Mouse (Mus musculus): ENCODE measurements around the gene Tbpl1. TPM values are rescaled to one million over a fixed set of nuclear protein-coding genes. Genes with fewer than 3 reads are reported as not detected.
A peak's percentile ranks its signal among the peaks of the same experiment; 100 is the strongest.

The Tbpl1 gene
- polyA plus RNA-seq, 1 experiment from 2014 or later: 44.2 TPM

DNA sequence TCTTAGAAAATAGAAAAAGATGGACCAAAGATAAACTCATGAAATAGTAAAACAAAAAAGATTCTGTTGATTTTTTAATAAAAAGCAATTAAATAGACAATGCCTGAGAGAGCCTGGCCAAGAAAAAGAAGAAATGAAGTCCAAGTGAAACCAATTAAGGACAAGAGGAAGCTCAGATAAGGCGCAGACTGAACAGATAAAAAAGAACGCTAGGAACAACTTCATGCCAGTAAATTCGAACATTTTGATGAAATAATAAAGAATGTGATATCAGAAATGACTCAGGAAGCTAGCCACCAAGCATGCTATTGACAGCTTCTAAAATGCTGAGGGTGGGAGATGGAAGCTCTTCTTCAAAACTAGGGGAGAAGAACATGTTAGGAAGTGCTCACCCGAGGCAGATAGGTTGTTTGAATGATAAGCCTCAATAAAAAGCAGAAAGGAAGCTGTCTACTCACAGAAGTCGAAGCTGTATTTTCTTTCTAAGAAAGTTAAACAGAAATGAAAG is 19.5 kb upstream of the Tbpl1 start:
- Histone ChIP-seq H3K4me1 (ENCODE audit: control insufficient read depth in 2 of 2, insufficient read depth in 2 of 2, low read length in 2 of 2) (peaks cover 0 to 2% of the 10 kb centered on the region in 2 experiments; a peak in 2 of 4 replicates), H3K9me3 (ENCODE audit: control insufficient read depth, low read length) (no peaks in the 10 kb centered on the region), H3K4me3 (ENCODE audit: control insufficient read depth in 1 of 2, insufficient read depth in 1 of 2, low read depth in 1 of 2, low read length in 2 of 2) (no peak overlapping the region), H3K36me3 (ENCODE audit: control insufficient read depth, insufficient read depth, low read length) (no peaks in the 10 kb centered on the region), H3K27ac (replicated peaks in 1 of 2; ENCODE audit: control insufficient read depth in 1 of 2, insufficient read depth in 1 of 2, low read depth in 2 of 2, low read length in 2 of 2) (no peak overlapping the region), H3K4me2 (ENCODE audit: low read length) (no peak overlapping the region), H3K27me3 (ENCODE audit: control insufficient read depth, insufficient read depth, low read length) (no peaks in the 10 kb centered on the region), H3K9ac (ENCODE audit: low read length) (no peak overlapping the region)
- ATAC-seq (ENCODE audit: insufficient number of reproducible peaks, insufficient read depth, low FRiP score, low read depth): no peak
- WGBS: 43% methylated on average over 5 of the region's 5 CpGs

DNA sequence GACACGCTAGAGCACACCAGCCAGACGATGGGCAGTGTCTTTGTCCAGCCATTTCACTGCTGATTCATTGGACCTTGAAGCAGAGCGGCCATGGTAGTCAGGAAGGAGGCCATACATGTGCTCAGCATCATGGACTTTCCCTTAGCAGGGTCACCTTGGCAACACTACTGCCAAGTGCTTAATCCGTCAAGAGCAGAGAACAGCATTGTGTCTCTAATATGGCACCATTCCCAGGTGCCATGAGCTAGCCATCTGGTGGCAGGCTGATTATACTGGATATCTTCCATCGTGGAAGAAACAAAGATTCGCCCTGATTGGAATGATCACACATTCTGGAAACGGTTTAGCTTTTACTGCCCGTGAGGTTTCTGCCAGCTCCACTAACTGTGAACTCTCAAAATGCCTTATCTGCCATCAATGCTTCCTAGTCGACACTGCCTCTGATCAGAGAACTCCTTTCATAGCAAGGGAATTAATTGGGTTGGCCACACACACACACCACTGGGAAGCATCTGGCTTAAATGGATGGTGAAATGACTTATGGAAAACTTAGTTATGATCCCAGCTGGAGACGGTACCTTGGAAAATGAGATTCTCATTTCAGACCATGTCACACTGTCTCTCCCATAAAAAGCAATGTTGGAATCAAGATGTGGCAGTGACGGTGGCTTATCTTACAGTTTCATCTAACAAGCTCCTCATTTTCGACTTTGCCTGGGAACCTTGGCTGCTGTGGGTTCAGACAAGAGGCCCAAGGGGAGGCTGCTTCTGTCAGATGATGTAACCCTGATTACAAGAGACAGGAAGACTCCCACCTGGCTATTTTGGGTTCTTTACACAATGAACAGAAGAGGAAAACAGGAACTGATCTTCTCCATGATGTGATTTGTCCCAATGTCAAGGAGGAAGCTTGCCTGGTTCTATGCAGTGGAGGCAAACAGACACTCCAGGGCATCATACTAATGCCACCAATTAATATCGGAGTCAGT is 14.9 kb upstream of the Tbpl1 start:
- H3K36me3 ChIP-seq (ENCODE audit: control insufficient read depth, insufficient read depth, low read length): no peaks in the 10 kb centered on the region
- no peak overlapping the region for H3K4me3 ChIP-seq (ENCODE audit: control insufficient read depth in 1 of 2, insufficient read depth in 1 of 2, low read depth in 1 of 2, low read length in 2 of 2)
- no peaks in the 10 kb centered on the region for H3K9me3 ChIP-seq (ENCODE audit: control insufficient read depth, low read length)
- no peak overlapping the region for H3K4me2 ChIP-seq (ENCODE audit: low read length)
- peaks cover 0 to 3% of the 10 kb centered on the region in 2 experiments; a peak in 2 of 4 replicates for H3K4me1 ChIP-seq (ENCODE audit: control insufficient read depth in 2 of 2, insufficient read depth in 2 of 2, low read length in 2 of 2)
- no peak overlapping the region for H3K9ac ChIP-seq (ENCODE audit: low read length)
- ATAC-seq (ENCODE audit: insufficient number of reproducible peaks, insufficient read depth, low FRiP score, low read depth): no peak
- peak overlapping the region in 1 of 2 experiments; percentile 16; a peak in 2 of 4 replicates for H3K27ac ChIP-seq (replicated peaks in 1 of 2; ENCODE audit: control insufficient read depth in 1 of 2, insufficient read depth in 1 of 2, low read depth in 2 of 2, low read length in 2 of 2)
- 55% methylated on average over 13 of the region's 13 CpGs for WGBS
- no peaks in the 10 kb centered on the region for H3K27me3 ChIP-seq (ENCODE audit: control insufficient read depth, insufficient read depth, low read length)

DNA sequence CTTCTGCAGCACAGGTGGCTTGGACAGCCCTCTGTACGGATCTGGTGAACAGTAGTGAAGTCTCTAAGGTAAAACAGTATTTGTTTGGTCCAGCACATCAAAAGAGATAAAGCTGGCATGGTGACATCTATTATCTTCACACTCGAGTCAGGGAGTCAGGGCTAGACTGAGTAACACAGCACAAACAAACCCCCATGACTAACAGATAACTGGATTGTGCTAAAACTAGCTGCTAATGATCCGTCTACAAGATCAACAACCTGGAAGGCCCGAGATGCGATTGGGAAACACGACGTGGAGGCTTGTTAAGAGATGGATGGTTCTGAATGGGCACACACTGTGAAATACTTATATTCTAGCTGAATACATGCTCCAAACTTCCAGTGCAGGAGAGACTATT is 14.2 kb upstream of the Tbpl1 start:
- no peak for ATAC-seq (ENCODE audit: insufficient number of reproducible peaks, insufficient read depth, low FRiP score, low read depth)
- H3K36me3 ChIP-seq (ENCODE audit: control insufficient read depth, insufficient read depth, low read length): no peaks in the 10 kb centered on the region
- H3K4me3 ChIP-seq (ENCODE audit: control insufficient read depth in 1 of 2, insufficient read depth in 1 of 2, low read depth in 1 of 2, low read length in 2 of 2): no peak overlapping the region
- H3K4me1 ChIP-seq (ENCODE audit: control insufficient read depth in 2 of 2, insufficient read depth in 2 of 2, low read length in 2 of 2): peaks cover 0 to 3% of the 10 kb centered on the region in 2 experiments; a peak in 2 of 4 replicates
- H3K27ac ChIP-seq (replicated peaks in 1 of 2; ENCODE audit: control insufficient read depth in 1 of 2, insufficient read depth in 1 of 2, low read depth in 2 of 2, low read length in 2 of 2): no peak overlapping the region
- 37% methylated on average over 7 of the region's 7 CpGs for WGBS
- no peaks in the 10 kb centered on the region for H3K27me3 ChIP-seq (ENCODE audit: control insufficient read depth, insufficient read depth, low read length)
- no peaks in the 10 kb centered on the region for H3K9me3 ChIP-seq (ENCODE audit: control insufficient read depth, low read length)
- no peak overlapping the region for H3K4me2 ChIP-seq (ENCODE audit: low read length)
- H3K9ac ChIP-seq (ENCODE audit: low read length): no peak overlapping the region

DNA sequence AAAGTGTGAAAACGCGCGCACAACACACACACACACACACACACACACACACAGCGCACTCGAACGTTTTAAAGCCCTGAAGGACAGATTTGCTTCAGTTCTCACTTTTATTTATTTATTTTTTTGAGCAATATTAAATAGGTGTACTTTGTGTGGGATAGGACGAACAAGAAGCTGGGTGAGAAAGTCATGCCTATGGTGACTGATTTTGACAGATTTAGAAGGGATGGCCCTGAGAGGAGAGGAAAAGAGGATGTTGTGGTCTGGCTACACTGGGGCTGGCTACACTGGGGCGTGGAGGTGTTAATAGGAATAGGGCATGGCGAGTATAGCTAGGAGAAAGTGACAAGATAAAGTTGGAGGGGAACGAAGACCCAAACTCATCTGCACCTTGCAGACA is 443 bp upstream of the Tbpl1 start:
- 57% methylated on average over 10 of the region's 10 CpGs for WGBS

DNA sequence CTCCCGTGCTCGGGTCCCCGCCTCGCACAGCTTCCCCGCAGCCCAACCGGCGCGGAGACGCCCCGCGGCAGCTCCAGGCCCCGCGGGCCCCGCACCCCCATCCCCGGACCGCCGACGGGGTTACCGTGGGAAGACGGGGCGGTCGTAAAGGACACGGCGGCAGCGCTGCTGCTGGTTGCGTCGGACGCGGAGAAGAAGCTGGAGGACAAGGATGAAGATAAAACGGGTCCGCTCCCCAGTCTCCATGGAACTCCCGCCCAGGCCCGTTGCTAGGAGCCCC is 806 bp downstream of the Tbpl1 start:
- Histone ChIP-seq H3K9ac (ENCODE audit: low read length) (peak overlapping the region; percentile 91), H3K4me1 (ENCODE audit: control insufficient read depth in 2 of 2, insufficient read depth in 2 of 2, low read length in 2 of 2) (peaks cover 4 to 18% of the 10 kb centered on the region in 2 experiments), H3K9me3 (ENCODE audit: control insufficient read depth, low read length) (no peaks in the 10 kb centered on the region), H3K4me3 (ENCODE audit: control insufficient read depth in 1 of 2, insufficient read depth in 1 of 2, low read depth in 1 of 2, low read length in 2 of 2) (peak overlapping the region; percentile 82 to 95), H3K4me2 (ENCODE audit: low read length) (peak overlapping the region; percentile 89), H3K27me3 (ENCODE audit: control insufficient read depth, insufficient read depth, low read length) (no peaks in the 10 kb centered on the region), H3K27ac (replicated peaks in 1 of 2; ENCODE audit: control insufficient read depth in 1 of 2, insufficient read depth in 1 of 2, low read depth in 2 of 2, low read length in 2 of 2) (peak overlapping the region; percentile 61 to 93; a peak in 3 of 4 replicates), H3K36me3 (ENCODE audit: control insufficient read depth, insufficient read depth, low read length) (no peaks in the 10 kb centered on the region)
- WGBS: under 1% methylated on average over 32 of the region's 33 CpGs
- ATAC-seq (ENCODE audit: insufficient number of reproducible peaks, insufficient read depth, low FRiP score, low read depth): no peak

More for the DNA sequence above, 443 bp upstream of the Tbpl1 start:
- Histone ChIP-seq H3K27ac (replicated peaks in 1 of 2; ENCODE audit: control insufficient read depth in 1 of 2, insufficient read depth in 1 of 2, low read depth in 2 of 2, low read length in 2 of 2) (peak overlapping the region; percentile 93; a peak in 2 of 4 replicates), H3K27me3 (ENCODE audit: control insufficient read depth, insufficient read depth, low read length) (no peaks in the 10 kb centered on the region), H3K9ac (ENCODE audit: low read length) (peak overlapping the region; percentile 91), H3K4me1 (ENCODE audit: control insufficient read depth in 2 of 2, insufficient read depth in 2 of 2, low read length in 2 of 2) (peaks cover 4 to 12% of the 10 kb centered on the region in 2 experiments), H3K36me3 (ENCODE audit: control insufficient read depth, insufficient read depth, low read length) (no peaks in the 10 kb centered on the region), H3K9me3 (ENCODE audit: control insufficient read depth, low read length) (no peaks in the 10 kb centered on the region), H3K4me2 (ENCODE audit: low read length) (peak overlapping the region; percentile 88), H3K4me3 (ENCODE audit: control insufficient read depth in 1 of 2, insufficient read depth in 1 of 2, low read depth in 1 of 2, low read length in 2 of 2) (peak overlapping the region; percentile 82 to 95)
- ATAC-seq (ENCODE audit: insufficient number of reproducible peaks, insufficient read depth, low FRiP score, low read depth): no peak

DNA sequence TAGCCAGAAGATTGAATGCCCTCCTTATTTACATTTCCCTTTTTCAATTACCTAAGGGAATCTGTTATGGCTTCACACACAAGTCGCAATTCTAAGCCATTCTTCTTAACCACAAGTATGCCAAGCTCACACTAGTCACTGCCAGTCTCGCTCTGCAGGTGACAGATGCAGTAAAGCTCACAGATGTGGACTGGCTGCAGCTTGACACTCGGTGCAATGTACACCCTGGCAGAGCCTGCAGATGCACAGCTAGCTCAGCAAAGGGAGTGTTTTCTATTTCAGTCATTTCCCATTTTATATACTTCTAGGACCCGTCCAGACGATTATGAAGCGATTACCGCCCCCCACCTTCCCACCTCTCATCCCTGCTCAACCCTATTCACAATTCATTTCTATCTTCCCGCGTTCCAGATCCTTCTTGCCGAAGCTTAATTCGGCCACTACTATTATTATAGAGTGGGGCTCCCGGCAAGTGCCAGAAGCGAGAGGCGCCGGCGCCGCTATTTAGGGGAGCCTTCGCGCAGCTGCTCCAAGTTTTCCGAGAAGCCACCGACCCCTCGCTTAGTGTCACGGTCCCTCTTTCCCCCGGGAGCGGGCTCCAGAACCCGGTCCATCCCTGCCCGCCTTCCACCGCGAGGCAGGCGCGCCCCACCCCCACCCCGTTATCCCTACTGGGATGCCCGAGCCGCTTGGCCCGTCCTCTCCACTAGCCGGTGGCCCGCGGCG is 1.3 kb downstream of the Tbpl1 start:
- Histone ChIP-seq H3K4me3 (ENCODE audit: control insufficient read depth in 1 of 2, insufficient read depth in 1 of 2, low read depth in 1 of 2, low read length in 2 of 2) (peak overlapping the region; percentile 82 to 95), H3K27me3 (ENCODE audit: control insufficient read depth, insufficient read depth, low read length) (no peaks in the 10 kb centered on the region), H3K27ac (replicated peaks in 1 of 2; ENCODE audit: control insufficient read depth in 1 of 2, insufficient read depth in 1 of 2, low read depth in 2 of 2, low read length in 2 of 2) (peak overlapping the region in 1 of 2 experiments; percentile 93; a peak in 2 of 4 replicates), H3K4me1 (ENCODE audit: control insufficient read depth in 2 of 2, insufficient read depth in 2 of 2, low read length in 2 of 2) (peaks cover 4 to 18% of the 10 kb centered on the region in 2 experiments), H3K9ac (ENCODE audit: low read length) (peak overlapping the region; percentile 91), H3K4me2 (ENCODE audit: low read length) (peak overlapping the region; percentile 89), H3K36me3 (ENCODE audit: control insufficient read depth, insufficient read depth, low read length) (no peaks in the 10 kb centered on the region), H3K9me3 (ENCODE audit: control insufficient read depth, low read length) (no peaks in the 10 kb centered on the region)
- ATAC-seq (ENCODE audit: insufficient number of reproducible peaks, insufficient read depth, low FRiP score, low read depth): peak; percentile 67
- under 1% methylated on average over 39 of the region's 39 CpGs for WGBS

DNA sequence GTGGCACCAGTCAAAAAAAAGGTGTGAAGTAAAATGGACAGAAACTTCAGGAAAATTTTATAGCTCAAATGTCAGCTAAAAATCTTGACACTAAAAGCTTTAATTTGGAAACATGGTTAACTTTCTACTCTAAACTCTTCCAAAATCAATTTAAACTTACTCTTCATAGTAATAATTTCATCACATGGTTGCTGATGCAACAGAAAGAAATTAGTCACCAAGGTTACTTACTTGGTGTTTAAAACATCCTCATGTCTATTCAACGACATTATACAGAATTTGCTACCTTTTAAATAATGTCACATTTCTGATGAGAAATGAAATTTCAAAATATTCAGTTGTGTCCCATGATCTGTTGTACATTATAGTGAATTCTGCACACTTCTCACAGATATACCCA is 3.5 kb downstream of the Tbpl1 start:
- WGBS: 87% methylated on average over 1 of the region's 1 CpGs
- H3K4me2 ChIP-seq (ENCODE audit: low read length): no peak overlapping the region
- H3K27ac ChIP-seq (replicated peaks in 1 of 2; ENCODE audit: control insufficient read depth in 1 of 2, insufficient read depth in 1 of 2, low read depth in 2 of 2, low read length in 2 of 2): no peak overlapping the region
- ATAC-seq (ENCODE audit: insufficient number of reproducible peaks, insufficient read depth, low FRiP score, low read depth): no peak
- no peak overlapping the region for H3K9ac ChIP-seq (ENCODE audit: low read length)
- H3K27me3 ChIP-seq (ENCODE audit: control insufficient read depth, insufficient read depth, low read length): no peaks in the 10 kb centered on the region
- no peaks in the 10 kb centered on the region for H3K36me3 ChIP-seq (ENCODE audit: control insufficient read depth, insufficient read depth, low read length)
- H3K9me3 ChIP-seq (ENCODE audit: control insufficient read depth, low read length): no peaks in the 10 kb centered on the region
- H3K4me3 ChIP-seq (ENCODE audit: control insufficient read depth in 1 of 2, insufficient read depth in 1 of 2, low read depth in 1 of 2, low read length in 2 of 2): no peak overlapping the region
- H3K4me1 ChIP-seq (ENCODE audit: control insufficient read depth in 2 of 2, insufficient read depth in 2 of 2, low read length in 2 of 2): peaks cover 6 to 18% of the 10 kb centered on the region in 2 experiments

Measured in heart, embryonic 14.5 days (tissue).